In genomic region chr8:24364685-24365084, GRCm38 (mm10) we compare ENCODE assay signal across 16 mouse cellular contexts.
"Had no signal": no experiment of that assay in that cellular context is flagged by ENCODE, and none has a peak within 500 bp of the region (broad histone marks: within the 10 kb centered on the region; RNA-seq: fewer than 3 reads in every experiment).

No protein-coding gene starts in this region.

- H3K4me1 ChIP-seq: limb, embryonic 15.5 days; liver, embryonic 12.5 days; megakaryocyte, embryonic 14.5 days; midbrain, embryonic 15.5 days; neural tube, embryonic 12.5 days had no signal

- H3K4me2 ChIP-seq: limb, embryonic 15.5 days; liver, embryonic 12.5 days; lung, embryonic 15.5 days; midbrain, embryonic 11.5 days; midbrain, embryonic 15.5 days; neural tube, embryonic 12.5 days had no signal

- H3K27ac ChIP-seq: limb, embryonic 15.5 days; liver, embryonic 12.5 days; macrophage; midbrain, embryonic 15.5 days; neural tube, embryonic 12.5 days had no signal

- H3K9ac ChIP-seq: limb, embryonic 15.5 days; liver, embryonic 12.5 days; lung, embryonic 15.5 days; midbrain, embryonic 15.5 days; neural tube, embryonic 12.5 days had no signal

- H3K4me3 ChIP-seq: limb, embryonic 15.5 days; liver, embryonic 12.5 days; lung, embryonic 15.5 days; midbrain, embryonic 15.5 days; neural tube, embryonic 12.5 days had no signal

- H3K27me3 ChIP-seq: limb, embryonic 15.5 days; liver, embryonic 12.5 days; lung, embryonic 15.5 days; megakaryocyte, embryonic 14.5 days; midbrain, embryonic 15.5 days; neural tube, embryonic 12.5 days had no signal

- H3K36me3 ChIP-seq: limb, embryonic 15.5 days; liver, embryonic 12.5 days; lung, embryonic 15.5 days; midbrain, embryonic 15.5 days; neural tube, embryonic 12.5 days had no signal

- DNase-seq: layer of hippocampus, adult 9-11 months; layer of hippocampus, postnatal 36 days; lung, postnatal 14 days; retina, postnatal 1 day; right cerebral cortex, postnatal 4 days; spleen, adult 18-20 months; thymus, adult 18-20 months; thymus, postnatal 14 days had no signal

- ATAC-seq: liver, embryonic 12.5 days; midbrain, embryonic 15.5 days had no signal

- H3K9me3 ChIP-seq: limb, embryonic 15.5 days; liver, embryonic 12.5 days; lung, embryonic 15.5 days; midbrain, embryonic 15.5 days had no signal
